In the genomic region with DNA sequence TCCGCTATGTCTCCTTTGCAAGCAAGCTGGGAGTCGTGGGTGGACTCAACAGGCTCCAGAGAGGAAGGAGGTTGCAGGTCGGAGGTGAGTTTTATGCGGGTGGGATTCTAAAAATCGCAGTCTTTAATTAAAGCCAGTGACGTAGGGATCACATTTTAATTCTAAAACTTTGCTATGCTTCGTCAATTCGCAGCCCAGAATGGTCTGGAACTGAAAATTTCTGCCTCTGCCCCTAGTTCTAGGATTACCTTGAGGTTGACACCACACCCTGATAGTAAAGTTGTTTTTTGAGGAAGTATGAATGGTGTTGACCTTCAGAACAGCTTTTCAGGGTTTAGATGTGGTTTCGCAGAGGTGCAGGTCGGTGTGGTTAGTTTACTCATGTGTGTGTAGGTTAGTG, we compare ENCODE assay signal across 8 mouse cellular contexts. TPM values are rescaled to one million over a fixed set of nuclear protein-coding genes. Genes with fewer than 3 reads are reported as not detected.
A peak's percentile ranks its signal among the peaks of the same experiment; 100 is the strongest.
DNase-seq lines count a peak whose midpoint lies in the region; ATAC-seq and TF ChIP-seq lines count a peak whose summit lies in the region.

No protein-coding gene starts in this region.

- H3K4me1 ChIP-seq in heart, embryonic 12.5 days (replicated peaks) = peaks cover 15% of the 10 kb centered on the region
- H3K4me1 ChIP-seq in ES-E14 (ENCODE audit: control insufficient read depth in 2 of 2, insufficient read depth in 2 of 2, low read length in 2 of 2, poor library complexity in 1 of 2) = peaks cover 5 to 6% of the 10 kb centered on the region in 2 experiments

- peak overlapping the region; percentile 96; the same call in 1 of the 2 replicates for H3K27ac ChIP-seq in heart, embryonic 12.5 days (ENCODE audit: poor library complexity, severe bottlenecking)
- no peak overlapping the region for H3K27ac ChIP-seq in ES-E14 (ENCODE audit: insufficient read depth, low read depth, low read length, poor library complexity, severe bottlenecking)

- peaks cover 8% of the 10 kb centered on the region; the same call in 1 of the 2 replicates for H3K36me3 ChIP-seq in heart, embryonic 12.5 days
- no peaks in the 10 kb centered on the region for H3K36me3 ChIP-seq in ES-E14 (ENCODE audit: control insufficient read depth, insufficient read depth, low read length, poor library complexity, severe bottlenecking)

- in situ Hi-C loops in ES-E14 (cut with MboI; ENCODE audit: low sequenced_read_pairs in 2 of 2, unreplicated experiment in 2 of 2) = no loop called here

- ATAC-seq in heart, embryonic 12.5 days (ENCODE audit: insufficient number of reproducible peaks, low FRiP score) = no peak

- peak overlapping the region; percentile 76 for H3K4me2 ChIP-seq in heart, embryonic 12.5 days

- no peaks in the 10 kb centered on the region for H3K27me3 ChIP-seq in heart, embryonic 12.5 days (replicated peaks)

- H3K9me3 ChIP-seq in heart, embryonic 12.5 days (replicated peaks) = no peaks in the 10 kb centered on the region
- no peaks in the 10 kb centered on the region for H3K9me3 ChIP-seq in ES-E14 (ENCODE audit: control insufficient read depth, insufficient read depth, low read depth, low read length)

- H3K4me3 ChIP-seq in heart, embryonic 12.5 days = peak overlapping the region; percentile 88
- peak overlapping the region; percentile 88 to 92; a peak in 3 of 4 replicates for H3K4me3 ChIP-seq in ES-E14 (ENCODE audit: insufficient read depth in 1 of 2, low read depth in 1 of 2, low read length in 2 of 2, poor library complexity in 1 of 2, severe bottlenecking in 1 of 2)

- 33% methylated on average over 10 of the region's 10 CpGs for WGBS in heart, embryonic 12.5 days

- no peak for DNase-seq in heart, postnatal 14 days
- no peak for DNase-seq in ES-E14 (ENCODE audit: low read depth, low spot score)
- DNase-seq in heart, postnatal 10 days = peak; percentile 23 to 28
- DNase-seq in lung, postnatal 36 days = peak; percentile 18
- DNase-seq in urinary bladder, postnatal 14 days (ENCODE audit: low spot score) = no peak
- no peak for DNase-seq in cerebellum, adult 8-10 months
- DNase-seq in cerebellum, postnatal 10 days = no peak

- H3K9ac ChIP-seq in heart, embryonic 12.5 days = peak overlapping the region; percentile 97
- H3K9ac ChIP-seq in ES-E14 (ENCODE audit: insufficient read depth, low read depth, low read length, poor library complexity, severe bottlenecking) = peak overlapping the region; percentile 53; the same call in 1 of the 2 replicates

- intact Hi-C loops in heart, postnatal 14 days (cut with DNase I) = loop anchor here (5.0 kb wide), 2 partner anchors 38 to 47 kb away; partner anchors contain the start of gene Sh3bp2
- intact Hi-C loops in heart, postnatal 10 days (cut with DNase I) = no loop called here

TF ChIP-seq in ES-E14, 5 proteins besides CTCF, POLR2A, EP300 and RAD21:
- no peak for TF ChIP-seq CHD2 (IDR thresholded peaks at IDR 0.05; ENCODE audit: low read depth, low read length)
- no peak for TF ChIP-seq HCFC1 (IDR thresholded peaks at IDR 0.05; ENCODE audit: borderline replicate concordance, insufficient read depth, low read length)
- no peak for TF ChIP-seq ZNF384 (IDR thresholded peaks at IDR 0.05; ENCODE audit: low read depth, low read length)
- no peak for TF ChIP-seq ZC3H11A (IDR thresholded peaks at IDR 0.05; ENCODE audit: borderline replicate concordance, low read depth, low read length)
- no peak for TF ChIP-seq MAFK (IDR thresholded peaks at IDR 0.05; ENCODE audit: insufficient read depth, low read depth, low read length)
TF ChIP-seq in ES-E14: peak in this region for 0.

RNA-seq across cellular contexts. Expression of gene Add1, which starts 1.3 kb away (rescaled TPM):
- 188 and 189 TPM in 2 replicates for polyA plus RNA-seq in heart, embryonic 12.5 days (2016; fragmentation: Nextera tagmentation; extraction: Ambion mirVana)
- total RNA-seq in heart, postnatal 14 days (2021) = 100 to 1,000 TPM; 149 to 154 TPM
- total RNA-seq in ES-E14 (2012; rRNA removed) = 57.5 and 78.4 TPM in 2 replicates
- 100 to 1,000 TPM; 187 to 196 TPM for total RNA-seq in heart, postnatal 10 days (2021)

RNA-seq across cellular contexts. Expression of gene Sh3bp2, which starts 49.1 kb away (rescaled TPM):
- 3.0 and 6.4 TPM in 2 replicates for polyA plus RNA-seq in heart, embryonic 12.5 days (2016; fragmentation: Nextera tagmentation; extraction: Ambion mirVana)
- total RNA-seq in heart, postnatal 14 days (2021) = 1 to 10 TPM; 3.8 to 4.6 TPM
- total RNA-seq in ES-E14 (2012; rRNA removed) = 2.4 and 3.4 TPM in 2 replicates
- total RNA-seq in heart, postnatal 10 days (2021) = 1 to 10 TPM; 3.6 to 6.7 TPM

Comparison
In these comparisons a context has a peak if more than half of its experiments do, and no peak if none do; other contexts are left out.
1. DNase-seq: peak in heart, postnatal 10 days (2 of 2) and lung, postnatal 36 days (single experiment); none in heart, postnatal 14 days (0 of 2), ES-E14 (single experiment), urinary bladder, postnatal 14 days (single experiment), cerebellum, adult 8-10 months (single experiment) and cerebellum, postnatal 10 days (0 of 2).